Mouse (Mus musculus) kidney, postnatal 0 days (tissue): ENCODE measurements around the gene Rpl23a. TPM values are rescaled to one million over a fixed set of nuclear protein-coding genes. Genes with fewer than 3 reads are reported as not detected.

ENCODE experiments used
- ATAC-seq: fragments of 200-750 bp; cut with Nextera tagmentation; replicated peaks from 2 replicates; pipeline ENCODE4 v1.8.0; 2017; ENCODE audit warnings: low read depth, moderate number of reproducible peaks, moderate TSS enrichment, moderate library complexity; ENCODE audit not compliant: low FRiP score
- DNase-seq: peaks from one replicate; pipeline ENCODE4 v3.0.0-alpha.2; 2016; ENCODE audit warnings: low spot score
- H3K27ac ChIP-seq: fragments of 300-500 bp; sonication (generic); 2 replicates; pipeline ENCODE4 v1.5.1; 2014; ENCODE audit warnings: mild to moderate bottlenecking
- H3K27me3 ChIP-seq: fragments of 300-500 bp; sonication (generic); 2 replicates; pipeline ENCODE4 v1.6.1; 2014; ENCODE audit warnings: low read length, mixed read lengths; ENCODE audit not compliant: insufficient read depth
- H3K36me3 ChIP-seq: fragments of 300-500 bp; sonication (generic); 2 replicates; pipeline ENCODE4 v1.6.1; 2014; ENCODE audit warnings: low read length, mixed read lengths; ENCODE audit not compliant: insufficient read depth
- H3K4me1 ChIP-seq: fragments of 300-500 bp; sonication (generic); replicated peaks from 2 replicates; pipeline ENCODE4 v1.6.1; 2014; ENCODE audit warnings: antibody characterized with exemption, low read length, mixed read lengths; ENCODE audit not compliant: insufficient read depth
- H3K4me2 ChIP-seq: fragments of 300-500 bp; sonication (generic); 2 replicates; pipeline ENCODE4 v1.6.1; 2014; ENCODE audit warnings: mild to moderate bottlenecking, low read length, moderate library complexity, mixed read lengths
- H3K4me3 ChIP-seq: fragments of 300-500 bp; sonication (generic); replicated peaks from 2 replicates; pipeline ENCODE4 v1.5.1; 2014; ENCODE audit warnings: low read depth, low read length
- H3K9ac ChIP-seq: fragments of 300-500 bp; sonication (generic); 2 replicates; pipeline ENCODE4 v1.6.1; 2014; ENCODE audit warnings: low read depth, low read length
- H3K9me3 ChIP-seq: fragments of 300-500 bp; sonication (generic); replicated peaks from 2 replicates; pipeline ENCODE4 v1.6.1; 2016; ENCODE audit warnings: low read length, inconsistent platforms, mixed read lengths
- CTCF ChIP-seq: IDR thresholded peaks from 2 replicates; pipeline ENCODE4 v1.5.1; 2016; ENCODE audit warnings: antibody characterized with exemption, low read depth, mild to moderate bottlenecking, moderate library complexity
- WGBS: fragments of 180-500 bp; shearing (Covaris S2); extraction: QIAGEN DNeasy Blood & Tissue Kit; methylation state at CpG from one replicate; pipeline ENCODE4 v1.1.7; 2014; 5-methylcytosine and 5-hydroxymethylcytosine counted together
- polyA plus RNA-seq: library from polyadenylated mRNA; unstranded; fragments of >200 nt; fragmentation: Nextera tagmentation; extraction: Ambion mirVana; gene quantifications from 2 replicates; pipeline ENCODE4 v1.2.1, GENCODE M21; 2015

The Rpl23a gene
- polyA plus RNA-seq, 1 experiment from 2014 or later = 1,636 TPM

- Histone ChIP-seq H3K27me3 (no peaks in the 10 kb centered on the region), H3K4me3 (peak overlapping the region; percentile 52), H3K36me3 (peaks cover 22% of the 10 kb centered on the region; the same call in 1 of the 2 replicates), H3K9ac (peak overlapping the region; percentile 69), H3K4me2 (peak overlapping the region; percentile 89), H3K4me1 (peaks cover 22% of the 10 kb centered on the region), H3K9me3 (no peaks in the 10 kb centered on the region), H3K27ac (peak overlapping the region; percentile 96)
- DNase-seq = no peak
- ATAC-seq = no peak
- 0% methylated on average over 23 of the region's 23 CpGs for WGBS
- no peak for TF ChIP-seq CTCF
These were observed 6.5 kb downstream of the Rpl23a start for GRCm38 (mm10) chr11:78176905-78177331.

DNA sequence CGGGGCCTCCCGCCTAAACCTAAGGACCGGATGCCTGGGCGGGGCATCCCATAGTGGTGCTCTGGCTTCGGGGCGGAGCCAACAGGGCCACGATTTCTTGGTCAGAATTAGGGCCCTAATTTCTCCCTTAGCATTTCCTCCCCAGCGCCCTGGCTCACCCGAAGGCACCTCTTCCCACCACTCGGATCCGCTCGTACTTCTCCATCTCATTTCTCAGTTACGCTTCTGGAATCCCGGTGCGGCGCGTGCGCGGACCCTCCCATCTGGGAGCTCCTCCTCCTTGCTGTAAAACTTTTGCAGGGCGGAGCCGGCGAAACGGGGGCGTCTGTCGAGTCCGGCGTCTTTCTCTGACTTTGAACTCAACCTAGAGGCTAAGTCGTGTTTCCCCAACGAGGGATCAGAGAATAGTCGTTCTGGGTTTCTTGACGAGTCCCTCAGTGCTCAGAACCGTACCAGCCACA lies 7.0 kb downstream of the Rpl23a start, which contains the start of the genes Nek8 and Tlcd1:
Nek8 (minus strand) TSS at position 274 of the 461 bp plus-strand sequence.
Tlcd1 (plus strand) TSS at position 310 of the 461 bp plus-strand sequence.
- peak within 1 kb of the TSS; percentile 89 for H3K4me2 ChIP-seq
- ATAC-seq (peak; percentile 37), DNase-seq (peak; percentile 97)
- H3K9me3 ChIP-seq = no peaks in the 10 kb centered on the region
- peaks cover 18% of the 10 kb centered on the region for H3K4me1 ChIP-seq
- TF ChIP-seq CTCF = no peak
- no peaks in the 10 kb centered on the region for H3K27me3 ChIP-seq
- H3K9ac ChIP-seq = peak within 1 kb of the TSS; percentile 69
- H3K4me3 ChIP-seq = peak within 1 kb of the TSS; percentile 52
- under 1% methylated on average over 32 of the region's 32 CpGs for WGBS
- peak within 1 kb of the TSS; percentile 96 for H3K27ac ChIP-seq
- peaks cover 17% of the 10 kb centered on the region; the same call in 1 of the 2 replicates for H3K36me3 ChIP-seq

DNA sequence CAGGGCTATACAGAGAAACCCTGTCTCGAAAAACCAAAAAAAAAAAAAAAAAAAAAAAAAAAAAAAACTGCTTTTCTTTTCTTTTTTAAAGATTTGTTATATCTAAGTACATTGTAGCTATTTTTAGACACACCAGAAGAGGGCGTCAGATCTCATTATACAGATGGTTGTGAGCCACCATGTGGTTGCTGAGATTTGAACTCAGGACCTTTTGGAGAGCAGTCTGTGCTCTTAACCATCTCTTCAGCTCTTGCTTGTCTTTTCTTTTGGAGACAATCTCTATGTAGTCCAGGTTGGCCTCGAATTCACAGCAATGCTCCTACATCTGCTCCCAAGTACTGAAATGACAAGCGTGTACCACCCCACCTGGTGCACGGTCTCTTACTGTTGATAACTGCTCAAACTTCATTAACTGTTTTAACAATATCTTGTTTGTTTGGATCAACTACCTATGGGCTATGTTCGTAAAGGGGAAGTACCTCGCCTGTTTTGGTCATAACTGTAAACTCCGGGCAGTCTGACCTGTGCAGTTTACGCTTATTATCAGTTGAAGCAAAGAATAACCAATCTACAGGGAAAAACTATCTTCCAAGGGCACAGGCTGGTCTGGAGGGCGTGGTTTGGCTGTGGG lies 7.5 kb downstream of the Rpl23a start:
- Histone ChIP-seq H3K27ac (peak overlapping the region; percentile 96), H3K4me1 (peaks cover 18% of the 10 kb centered on the region), H3K9me3 (no peaks in the 10 kb centered on the region), H3K36me3 (peaks cover 14% of the 10 kb centered on the region; the same call in 1 of the 2 replicates), H3K27me3 (no peaks in the 10 kb centered on the region), H3K4me2 (peak overlapping the region; percentile 89), H3K9ac (peak overlapping the region; percentile 69), H3K4me3 (peak overlapping the region; percentile 52)
- DNase-seq (no peak), ATAC-seq (no peak)
- 1% methylated on average over 9 of the region's 10 CpGs for WGBS
- TF ChIP-seq CTCF = peak; percentile 38

DNA sequence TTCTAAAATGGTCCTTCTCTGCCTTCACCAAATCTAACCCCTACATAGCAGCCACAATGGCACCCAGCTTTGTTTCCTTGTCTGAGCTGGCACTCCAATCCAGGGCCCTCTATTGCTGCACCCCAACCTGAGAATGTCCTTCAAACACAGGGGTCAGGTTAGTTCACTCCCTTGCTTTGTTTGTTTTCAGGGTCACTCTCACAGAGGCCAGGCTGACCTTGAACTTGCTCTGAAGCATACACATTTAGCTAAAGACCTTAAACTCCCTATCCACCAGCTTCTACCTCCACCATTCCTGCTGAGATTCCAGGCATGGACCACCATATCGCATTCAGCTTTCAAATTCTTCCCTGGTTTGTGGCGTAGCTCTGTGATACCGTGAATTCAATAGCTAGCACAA lies 8.9 kb downstream of the Rpl23a start:
- H3K4me2 ChIP-seq = no peak overlapping the region
- peak overlapping the region; percentile 54 for H3K27ac ChIP-seq
- no peaks in the 10 kb centered on the region for H3K27me3 ChIP-seq
- 90% methylated on average over 3 of the region's 3 CpGs for WGBS
- TF ChIP-seq CTCF = no peak
- no peaks in the 10 kb centered on the region for H3K9me3 ChIP-seq
- DNase-seq = no peak
- H3K36me3 ChIP-seq = peaks cover 5% of the 10 kb centered on the region; the same call in 1 of the 2 replicates
- ATAC-seq = no peak
- H3K4me3 ChIP-seq = no peak overlapping the region
- H3K9ac ChIP-seq = 0 out of 2 replicates have a peak overlapping the region, but pooled peaks have one; percentile 31
- H3K4me1 ChIP-seq = peaks cover 10% of the 10 kb centered on the region; the same call in 1 of the 2 replicates

DNA sequence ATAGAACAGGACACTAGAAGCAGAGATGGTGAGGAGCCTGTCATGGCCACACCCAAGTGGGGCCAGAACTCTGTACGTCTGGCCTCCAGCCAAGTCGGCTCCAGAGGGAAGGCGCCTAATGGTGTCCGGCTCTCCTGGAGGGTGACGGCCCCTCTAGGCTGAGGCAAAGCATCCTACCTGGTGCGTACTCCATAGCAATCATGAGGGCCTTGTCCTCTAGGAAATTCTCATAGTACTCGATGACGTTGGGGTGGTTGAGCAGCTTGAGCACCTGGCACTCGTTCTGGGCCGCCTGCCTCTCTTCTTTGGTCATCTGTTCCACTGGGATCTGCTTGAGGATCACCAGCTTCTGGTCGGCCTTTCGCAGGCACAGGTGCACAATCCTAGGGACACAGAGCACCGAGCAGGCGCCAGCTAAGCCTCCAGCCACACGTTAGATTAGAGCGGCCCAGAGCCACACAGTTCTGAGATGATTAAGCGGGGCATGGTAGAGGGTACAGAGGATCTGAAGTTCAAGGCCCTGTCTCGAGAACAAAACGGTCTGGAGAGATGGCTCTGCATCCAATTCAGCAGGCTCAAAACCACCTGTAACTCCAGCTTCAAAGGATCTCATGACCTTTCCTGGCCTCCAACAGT lies 10.5 kb downstream of the Rpl23a start:
- no peak overlapping the region for H3K27ac ChIP-seq
- H3K36me3 ChIP-seq = peaks cover 5% of the 10 kb centered on the region; the same call in 1 of the 2 replicates
- H3K27me3 ChIP-seq = no peaks in the 10 kb centered on the region
- DNase-seq (no peak), ATAC-seq (no peak)
- H3K4me1 ChIP-seq = peaks cover 7% of the 10 kb centered on the region; the same call in 1 of the 2 replicates
- no peaks in the 10 kb centered on the region for H3K9me3 ChIP-seq
- 85% methylated on average over 19 of the region's 19 CpGs for WGBS
- TF ChIP-seq CTCF = no peak
- H3K9ac ChIP-seq = no peak overlapping the region
- H3K4me3 ChIP-seq = no peak overlapping the region
- no peak overlapping the region for H3K4me2 ChIP-seq

DNA sequence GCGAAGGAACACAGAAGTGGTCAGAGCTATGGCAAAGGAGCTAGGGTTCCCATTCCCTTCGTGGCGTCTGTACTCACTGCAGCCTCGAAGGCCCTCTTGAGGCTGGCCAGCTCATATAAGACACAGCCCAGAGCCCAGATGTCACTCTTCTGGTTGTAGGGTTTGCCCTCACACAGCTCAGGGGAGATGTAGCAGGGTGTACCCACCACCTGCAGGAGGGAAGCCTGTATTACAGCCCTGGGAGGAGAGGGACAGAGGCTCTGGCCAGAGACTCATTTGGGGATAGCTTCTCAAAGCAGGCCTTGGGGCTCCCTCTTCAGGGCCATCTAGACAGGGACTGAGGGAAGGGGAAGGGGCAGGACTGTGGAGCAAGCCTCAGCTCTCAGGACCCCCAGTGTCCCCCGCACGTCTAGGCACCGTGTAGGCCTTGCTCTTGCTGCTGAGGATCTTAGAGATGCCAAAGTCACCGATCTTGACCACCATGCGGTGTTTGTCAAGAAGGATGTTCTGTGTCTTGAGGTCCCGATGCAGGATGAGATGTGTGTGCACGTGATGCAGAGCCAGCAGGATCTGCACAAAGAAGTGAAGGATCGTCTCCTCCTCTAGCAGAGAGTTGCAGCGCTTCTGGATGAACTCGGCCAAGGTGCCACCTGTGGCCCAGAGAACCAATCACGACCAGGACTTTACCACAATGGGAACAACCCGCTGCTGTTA lies 11.2 kb downstream of the Rpl23a start:
- H3K4me1 ChIP-seq = peaks cover 6% of the 10 kb centered on the region; the same call in 1 of the 2 replicates
- no peak for ATAC-seq
- WGBS = 86% methylated on average over 16 of the region's 16 CpGs
- peak; percentile 61 for TF ChIP-seq CTCF
- no peak for DNase-seq
- no peak overlapping the region for H3K4me3 ChIP-seq
- H3K27ac ChIP-seq = no peak overlapping the region
- H3K4me2 ChIP-seq = no peak overlapping the region
- H3K9ac ChIP-seq = no peak overlapping the region
- H3K36me3 ChIP-seq = peaks cover 5% of the 10 kb centered on the region; the same call in 1 of the 2 replicates
- H3K9me3 ChIP-seq = no peaks in the 10 kb centered on the region
- H3K27me3 ChIP-seq = no peaks in the 10 kb centered on the region
